Mouse (Mus musculus) C2C12 (cell line): ENCODE measurements around the gene Sox5. TPM values are rescaled to one million over a fixed set of nuclear protein-coding genes. Genes with fewer than 3 reads are reported as not detected.

ENCODE experiments used
- H3K27me3 ChIP-seq: one replicate; pipeline ENCODE4 v1.6.1; 2011; ENCODE audit not compliant: control insufficient read depth, insufficient read depth, insufficient read length
- H3K36me3 ChIP-seq: one replicate; pipeline ENCODE4 v1.6.1; 2011; ENCODE audit not compliant: control insufficient read depth, insufficient read depth
- H3K4me3 ChIP-seq: one replicate; pipeline ENCODE4 v1.5.1; 2011; ENCODE audit warnings: mild to moderate bottlenecking, control low read depth; ENCODE audit not compliant: poor library complexity, insufficient read depth, severe bottlenecking
- H3K79me2 ChIP-seq: one replicate; pipeline ENCODE4 v1.6.1; 2011; ENCODE audit not compliant: control insufficient read depth, insufficient read depth
- H3K79me3 ChIP-seq: one replicate; pipeline ENCODE4 v1.6.1; 2011; ENCODE audit warnings: low read depth, control low read depth
- H3ac ChIP-seq: one replicate; pipeline ENCODE3; 2011; ENCODE audit warnings: low read depth; ENCODE audit not compliant: control insufficient read depth, insufficient read length
- CEBPB ChIP-seq: IDR thresholded peaks from one replicate; pipeline ENCODE4 v1.6.1; 2011; ENCODE audit warnings: low read depth, mild to moderate bottlenecking, control low read depth, moderate library complexity
- CTCF ChIP-seq: IDR thresholded peaks from one replicate; pipeline ENCODE4 v1.5.1; 2011; ENCODE audit not compliant: control insufficient read depth, insufficient read depth, insufficient read length
- FOSL1 ChIP-seq: IDR thresholded peaks from one replicate; pipeline ENCODE4 v1.8.0; 2011; ENCODE audit warnings: mild to moderate bottlenecking, low read length; ENCODE audit not compliant: poor library complexity, insufficient read depth, severe bottlenecking
- MAX ChIP-seq: IDR thresholded peaks from one replicate; pipeline ENCODE4 v1.6.1; 2011; ENCODE audit warnings: mild to moderate bottlenecking, control low read depth
- MYOD1 ChIP-seq: IDR thresholded peaks from one replicate; pipeline ENCODE4 v1.6.1; 2011; ENCODE audit warnings: low read depth; ENCODE audit not compliant: control insufficient read depth, insufficient read length
- MYOG ChIP-seq: IDR thresholded peaks from one replicate; pipeline ENCODE4 v1.6.1; 2011; ENCODE audit not compliant: control insufficient read depth, insufficient read length; ENCODE audit errors: extremely low read depth
- USF1 ChIP-seq: IDR thresholded peaks from one replicate; pipeline ENCODE4 v1.6.1; 2011; ENCODE audit warnings: low read depth, mild to moderate bottlenecking, control low read depth, moderate library complexity
- polyA plus RNA-seq: library from polyadenylated mRNA; unstranded; fragments of >200 nt; fragmentation: generic; extraction: Trizol; gene quantifications from one replicate; pipeline ENCODE4 v1.2.1, GENCODE M21; 2012; ENCODE audit warnings: missing spikeins

The Sox5 gene
- polyA plus RNA-seq, 1 experiment = 0.07 TPM

- TF ChIP-seq USF1 (peak; percentile 2), MAX (peak; percentile 87), CEBPB (peak; percentile 40), FOSL1 (peak; percentile 69), MYOG (no peak), MYOD1 (peak; percentile 8), CTCF (no peak)
- peak overlapping the region; percentile 18 for H3K4me3 ChIP-seq
Measured at GRCm38 (mm10) chr6:143916152-143916735, 865.5 kb downstream of the Sox5 start.

GRCm38 (mm10) chr6:143915686-143916085, 866.1 kb downstream of the Sox5 start:
- H3K27me3 ChIP-seq = no peaks in the 10 kb centered on the region
- H3K79me3 ChIP-seq = no peaks in the 10 kb centered on the region
- peak; percentile 71 for TF ChIP-seq MYOD1
- no peak for TF ChIP-seq CTCF
- peak overlapping the region; percentile 73 for H3ac ChIP-seq
- H3K4me3 ChIP-seq = peak overlapping the region; percentile 18
- no peaks in the 10 kb centered on the region for H3K36me3 ChIP-seq
- H3K79me2 ChIP-seq = no peaks in the 10 kb centered on the region

More at GRCm38 (mm10) chr6:143916152-143916735, 865.5 kb downstream of the Sox5 start:
- no peaks in the 10 kb centered on the region for H3K79me3 ChIP-seq
- no peaks in the 10 kb centered on the region for H3K79me2 ChIP-seq
- no peaks in the 10 kb centered on the region for H3K36me3 ChIP-seq
- H3ac ChIP-seq = peak overlapping the region; percentile 73
- no peaks in the 10 kb centered on the region for H3K27me3 ChIP-seq

GRCm38 (mm10) chr6:143912316-143912715, 869.5 kb downstream of the Sox5 start:
- no peaks in the 10 kb centered on the region for H3K79me3 ChIP-seq
- no peak for TF ChIP-seq CTCF
- no peak for TF ChIP-seq FOSL1
- TF ChIP-seq CEBPB = no peak
- TF ChIP-seq MYOD1 = no peak
- TF ChIP-seq MAX = no peak
- no peak for TF ChIP-seq USF1
- TF ChIP-seq MYOG = no peak
- no peaks in the 10 kb centered on the region for H3K27me3 ChIP-seq
- no peaks in the 10 kb centered on the region for H3K36me3 ChIP-seq
- no peak overlapping the region for H3K4me3 ChIP-seq
- no peak overlapping the region for H3ac ChIP-seq
- no peaks in the 10 kb centered on the region for H3K79me2 ChIP-seq

GRCm38 (mm10) chr6:143904693-143905031, 877.1 kb downstream of the Sox5 start:
- Histone ChIP-seq H3K79me2 (no peaks in the 10 kb centered on the region), H3K36me3 (no peaks in the 10 kb centered on the region), H3K4me3 (no peak overlapping the region), H3K79me3 (no peaks in the 10 kb centered on the region), H3K27me3 (no peaks in the 10 kb centered on the region), H3ac (no peak overlapping the region)
- no peak for TF ChIP-seq CTCF
- no peak for TF ChIP-seq MYOG
- TF ChIP-seq CEBPB = no peak

- TF ChIP-seq MAX (no peak), MYOG (no peak), CTCF (no peak), USF1 (no peak), FOSL1 (no peak), CEBPB (no peak), MYOD1 (no peak)
- no peaks in the 10 kb centered on the region for H3K79me2 ChIP-seq
- H3K27me3 ChIP-seq = no peaks in the 10 kb centered on the region
- no peaks in the 10 kb centered on the region for H3K79me3 ChIP-seq
- H3ac ChIP-seq = no peak overlapping the region
- H3K4me3 ChIP-seq = no peak overlapping the region
- H3K36me3 ChIP-seq = no peaks in the 10 kb centered on the region
Measured at GRCm38 (mm10) chr6:143903981-143904692, 877.6 kb downstream of the Sox5 start.

- H3K79me2 ChIP-seq = no peaks in the 10 kb centered on the region
Measured at GRCm38 (mm10) chr6:143900871-143901270, 880.9 kb downstream of the Sox5 start.

More at GRCm38 (mm10) chr6:143900871-143901270, 880.9 kb downstream of the Sox5 start:
- Histone ChIP-seq H3K79me3 (no peaks in the 10 kb centered on the region), H3ac (no peak overlapping the region), H3K36me3 (no peaks in the 10 kb centered on the region), H3K27me3 (no peaks in the 10 kb centered on the region), H3K4me3 (no peak overlapping the region)
- TF ChIP-seq MYOD1 (no peak), CEBPB (no peak), FOSL1 (no peak), USF1 (no peak), CTCF (no peak), MAX (no peak), MYOG (no peak)
